Mouse (Mus musculus) cerebellum, postnatal 4 days (tissue): ENCODE measurements around the gene Pms1.
A peak's percentile ranks its signal among the peaks of the same experiment; 100 is the strongest.
"Not testable (repeated sequence)": the region's sequence is repeated elsewhere in the genome, so short reads cannot be mapped to it uniquely, and the experiment has no call there.

Source experiments
- DNase-seq, 2 experiments: peaks; one replicate each; pipeline ENCODE4 v3.0.0; 2022; ENCODE audit warnings: low spot score in 2 of 2, mixed read lengths in 1 of 2

Gene Pms1

GRCm38 (mm10) chr1:53296581-53297383 lies at the start of gene Pms1, which contains the start of the genes Ormdl1 and Gm28778:
Pms1 (minus strand) TSS chr1:53297018.
Ormdl1 (plus strand) TSS chr1:53297095.
Gm28778 (plus strand) TSS chr1:53297111.
- DNase-seq: peak; percentile 86 to 96

- DNase-seq: no peak
Observed at GRCm38 (mm10) chr1:53341071-53341470, 44.3 kb upstream of the Pms1 start.

GRCm38 (mm10) chr1:53337403-53337802 lies 40.6 kb upstream of the Pms1 start:
- not testable (repeated sequence) for DNase-seq

GRCm38 (mm10) chr1:53335465-53335864 lies 38.6 kb upstream of the Pms1 start:
- DNase-seq: no peak

DNA sequence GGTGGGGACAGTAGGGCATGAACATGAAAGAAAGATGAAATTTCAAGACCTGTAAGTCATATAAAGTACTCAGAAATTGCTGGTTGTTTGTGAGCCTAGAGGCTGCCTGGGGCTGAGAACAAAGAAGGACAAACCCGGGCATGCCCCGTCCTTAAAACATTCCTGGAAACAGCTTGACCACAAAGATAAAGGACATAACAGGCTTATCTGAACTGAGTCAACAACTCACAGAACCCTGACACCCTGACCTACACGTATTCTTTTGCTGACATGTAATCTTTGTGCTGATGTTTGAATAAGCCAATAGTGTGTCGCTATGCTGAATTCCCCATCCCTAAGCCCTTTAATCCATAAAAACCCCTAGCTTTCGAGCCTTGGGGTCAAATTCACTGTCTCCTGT lies 36.7 kb upstream of the Pms1 start:
- not testable (repeated sequence) for DNase-seq

GRCm38 (mm10) chr1:53324827-53325494 lies 28.1 kb upstream of the Pms1 start:
- DNase-seq: no peak

DNA sequence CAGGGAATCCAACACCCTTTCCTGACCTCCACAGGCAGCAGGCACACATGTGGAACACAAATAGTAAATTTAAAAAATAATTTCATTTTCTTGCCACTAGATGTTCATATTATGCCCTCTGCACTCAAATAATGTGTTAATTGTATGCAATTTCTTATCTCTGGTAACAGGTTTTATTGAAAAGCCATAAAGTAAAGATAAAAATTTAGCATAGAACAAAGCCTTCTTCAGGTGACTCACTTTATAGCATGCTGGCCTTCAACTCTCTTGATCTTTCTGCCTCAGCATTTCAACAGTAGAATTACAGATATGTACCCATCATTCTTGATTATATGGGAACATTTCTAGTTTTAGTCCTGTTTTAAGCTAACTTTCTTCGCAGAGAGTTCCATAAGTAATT lies 27.5 kb upstream of the Pms1 start:
- no peak for DNase-seq

DNA sequence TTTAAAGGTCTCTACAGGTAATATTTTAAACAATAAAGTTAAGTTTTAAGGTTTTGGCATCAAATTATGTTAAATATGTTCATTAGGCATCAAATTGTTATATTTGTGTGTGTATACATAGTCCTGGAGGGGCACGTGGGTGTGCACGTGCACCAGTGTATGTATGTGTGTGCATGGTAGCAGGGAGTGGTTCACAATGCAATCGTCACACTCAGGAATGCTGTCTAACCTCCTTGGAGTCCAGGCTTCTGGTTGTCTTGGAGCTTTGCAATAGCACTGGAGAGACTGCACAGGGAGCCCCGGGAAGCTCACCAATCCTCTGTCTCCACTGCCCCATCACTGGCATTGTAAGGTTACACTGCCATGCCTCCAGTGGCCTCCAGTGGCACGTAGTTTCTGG lies 26.4 kb upstream of the Pms1 start:
- no peak for DNase-seq

- no peak for DNase-seq
Observed at GRCm38 (mm10) chr1:53321662-53322344, 25.0 kb upstream of the Pms1 start.

GRCm38 (mm10) chr1:53312989-53313967 lies 16.5 kb upstream of the Pms1 start, which contains the start of gene Osgepl1:
Osgepl1 (plus strand) TSS chr1:53313624.
- DNase-seq: peak; percentile 51 to 82

DNA sequence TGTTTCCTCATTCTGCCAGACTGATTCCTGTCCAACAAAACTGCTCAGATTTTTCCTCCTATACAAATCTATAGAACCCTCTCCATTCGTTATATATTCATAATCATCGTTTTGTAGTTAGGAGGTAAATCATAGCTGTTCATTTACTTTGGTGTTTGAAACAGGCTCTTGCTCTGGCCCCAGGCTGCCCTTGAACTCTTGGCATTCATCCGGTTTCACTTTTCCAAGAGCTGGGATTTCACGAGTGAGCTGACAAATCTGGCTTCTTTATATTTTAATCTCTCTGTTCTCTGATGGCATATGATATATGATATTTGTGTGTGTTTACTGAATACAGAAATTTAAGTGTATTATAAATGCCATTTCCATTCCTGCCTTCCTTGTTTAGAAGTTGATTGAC lies 3.7 kb upstream of the Pms1 start:
- DNase-seq: no peak

DNA sequence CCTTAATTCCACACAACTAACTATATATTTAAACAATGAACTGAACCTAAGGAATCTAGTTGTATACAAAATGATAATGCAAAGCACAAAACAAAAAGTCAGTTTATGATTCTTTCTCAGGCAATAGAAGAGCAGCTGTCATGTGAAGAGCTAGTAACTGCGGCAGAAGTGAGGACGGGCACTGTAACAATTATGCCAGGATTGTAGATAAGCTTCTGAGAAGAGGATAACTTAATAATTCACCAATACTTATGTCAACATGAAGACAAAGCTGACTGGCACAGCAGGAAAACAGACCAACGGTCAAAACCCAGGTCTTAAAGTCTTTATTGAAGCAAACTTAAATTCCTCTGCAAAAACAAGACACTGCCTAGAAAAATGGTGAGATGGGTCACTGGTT lies 5.6 kb downstream of the Pms1 start:
- no peak for DNase-seq

DNA sequence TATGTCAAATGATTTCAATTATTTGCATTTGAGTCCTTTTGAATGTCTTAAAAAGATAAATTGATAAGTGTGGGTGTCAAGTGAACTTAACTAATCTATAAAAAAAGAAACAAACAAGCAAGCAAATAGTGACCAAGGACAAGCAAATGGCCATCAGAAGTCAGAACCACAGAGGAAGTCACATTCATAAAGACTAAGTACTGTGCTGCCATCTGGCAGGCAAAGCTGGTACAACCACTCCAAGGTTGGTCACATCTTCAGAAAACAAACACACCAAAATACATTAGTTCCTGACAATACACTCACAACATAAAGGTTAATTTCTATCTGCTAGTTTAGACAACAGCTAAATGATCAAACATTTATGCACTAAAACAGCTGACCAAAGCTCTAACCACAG lies 24.2 kb downstream of the Pms1 start:
- DNase-seq: peak in 1 of 2 experiments; percentile 43

- no peak for DNase-seq
Observed at GRCm38 (mm10) chr1:53269901-53270300, 26.9 kb downstream of the Pms1 start.

DNA sequence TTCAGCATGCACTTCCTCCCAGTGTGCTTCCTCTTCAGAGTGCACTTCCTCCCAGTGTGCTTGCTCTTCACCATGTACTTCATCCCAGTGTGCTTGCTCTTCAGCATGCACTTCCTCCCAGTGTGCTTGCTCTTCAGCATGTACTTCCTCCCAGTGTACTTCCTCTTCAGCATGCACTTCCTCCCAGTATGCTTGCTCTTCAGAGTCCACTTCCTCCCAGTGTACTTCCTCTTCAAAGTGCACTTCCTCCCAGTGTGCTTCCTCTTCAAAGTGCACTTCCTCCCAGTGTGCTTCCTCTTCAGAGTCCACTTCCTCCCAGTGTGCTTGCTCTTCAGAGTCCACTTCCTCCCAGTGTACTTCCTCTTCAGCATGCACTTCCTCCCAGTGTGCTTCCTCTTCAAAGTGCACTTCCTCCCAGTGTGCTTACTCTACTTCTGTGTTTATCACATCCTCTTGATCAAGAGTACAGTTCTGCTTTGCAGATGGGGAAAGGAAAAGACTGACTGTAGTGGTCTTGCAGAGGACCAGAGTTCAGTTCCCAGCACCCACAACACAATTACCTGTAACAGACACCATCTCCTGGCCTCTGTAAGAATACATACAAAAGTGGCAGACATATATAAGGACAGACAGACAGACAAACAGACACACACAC lies 31.7 kb downstream of the Pms1 start:
- DNase-seq: not testable (repeated sequence)

- no peak for DNase-seq
Observed at GRCm38 (mm10) chr1:53226063-53226462, 70.8 kb downstream of the Pms1 start.

DNA sequence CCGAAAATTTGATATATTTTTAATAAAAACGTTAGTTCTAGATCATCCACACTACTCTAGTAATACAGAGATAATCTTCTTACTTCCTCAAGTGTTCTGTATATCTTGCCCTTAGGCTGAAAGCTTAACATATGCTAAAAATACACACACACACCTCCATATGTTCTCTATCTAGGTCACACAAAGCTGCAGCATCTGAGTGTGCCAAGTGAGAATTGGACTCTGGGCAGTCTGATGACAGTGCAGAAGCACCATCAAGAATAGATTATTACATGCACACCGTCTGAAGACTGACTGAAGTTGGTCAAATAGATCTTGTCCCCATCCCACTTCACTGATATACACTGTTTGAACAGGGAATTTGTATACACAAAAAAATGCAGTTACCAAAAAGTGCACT lies 71.2 kb downstream of the Pms1 start:
- DNase-seq: no peak

DNA sequence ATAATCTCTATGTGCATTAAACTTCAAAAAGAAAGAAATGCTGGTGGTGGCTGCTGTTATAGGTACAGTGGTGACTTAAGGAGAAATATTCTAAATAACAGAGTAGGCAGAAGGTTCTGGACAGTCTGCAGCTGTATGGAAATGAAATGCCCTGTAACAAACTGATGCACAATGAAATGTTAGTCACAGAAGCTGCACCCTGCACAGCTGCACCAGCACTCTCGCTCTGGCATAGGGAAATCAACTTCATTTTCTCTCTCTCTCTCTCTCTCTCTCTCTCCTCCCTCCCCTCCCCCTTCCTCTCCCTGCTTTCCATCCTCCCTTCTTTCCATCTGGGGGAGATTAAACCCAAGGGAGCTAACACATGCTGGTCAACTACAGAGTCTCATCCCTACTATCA lies 72.0 kb downstream of the Pms1 start:
- DNase-seq: no peak

DNA sequence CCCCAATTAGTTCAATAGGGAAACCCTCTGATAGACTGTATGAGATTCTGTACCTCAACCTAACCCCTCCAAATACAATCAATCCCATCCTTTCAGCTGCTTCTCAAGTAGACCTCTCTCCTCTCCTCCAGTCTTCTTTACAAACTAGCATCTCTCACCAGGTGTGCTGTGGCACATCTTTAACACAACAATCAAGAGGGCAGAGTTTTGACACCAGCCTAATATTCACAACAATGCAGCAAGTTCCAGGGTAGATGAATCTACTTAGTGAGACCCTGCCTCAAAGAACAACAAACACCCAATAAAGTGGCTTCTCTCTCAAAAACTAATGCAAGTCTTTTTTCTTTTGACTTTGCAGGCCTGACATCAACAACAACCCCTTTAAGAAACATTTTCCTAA lies 86.7 kb downstream of the Pms1 start:
- no peak for DNase-seq

DNA sequence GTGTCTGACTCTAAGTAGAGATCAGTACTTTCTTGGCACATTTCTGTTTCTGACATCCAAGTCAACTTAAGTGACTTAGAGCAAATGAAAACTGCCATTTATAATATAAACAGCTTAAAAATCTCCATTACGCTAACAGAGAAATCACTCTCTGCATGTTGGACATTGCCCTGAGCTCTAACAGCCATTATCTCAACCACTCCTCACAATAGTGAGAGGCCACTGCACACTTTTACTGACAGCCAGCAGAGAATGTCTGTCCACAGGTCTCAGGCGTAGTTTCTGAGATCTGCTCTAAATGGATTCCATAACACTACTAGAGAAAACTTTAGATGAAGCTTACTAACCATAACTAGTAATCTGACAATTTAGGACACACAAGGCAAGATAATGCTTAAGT lies 92.9 kb downstream of the Pms1 start:
- no peak for DNase-seq
